Mouse (Mus musculus) stomach, postnatal 0 days (tissue): ENCODE results near the gene Serpinb12. TPM values are rescaled to one million over a fixed set of nuclear protein-coding genes. Genes with fewer than 3 reads are reported as not detected.
"Not testable (repeated sequence)": the region's sequence is repeated elsewhere in the genome, so short reads cannot be mapped to it uniquely, and the experiment has no call there.

Experiments used
- ATAC-seq: fragments of 200-750 bp; cut with Nextera tagmentation; 2 replicates; pipeline ENCODE4 v1.8.0; 2017; ENCODE audit not compliant: low FRiP score, low TSS enrichment
- DNase-seq: peaks from one replicate; pipeline ENCODE4 v3.0.0-alpha.2; 2016; ENCODE audit warnings: low spot score
- H3K27ac ChIP-seq: fragments of 300-500 bp; sonication (generic); replicated peaks from 2 replicates; pipeline ENCODE4 v1.5.1; 2014; ENCODE audit warnings: mild to moderate bottlenecking, control low read depth
- H3K27me3 ChIP-seq: fragments of 300-500 bp; sonication (generic); 2 replicates; pipeline ENCODE4 v1.6.1; 2014; ENCODE audit warnings: low read length; ENCODE audit not compliant: control insufficient read depth, insufficient read depth
- H3K36me3 ChIP-seq: fragments of 300-500 bp; sonication (generic); 2 replicates; pipeline ENCODE4 v1.6.1; 2014; ENCODE audit warnings: low read length, mixed read lengths; ENCODE audit not compliant: control insufficient read depth, insufficient read depth
- H3K4me1 ChIP-seq: fragments of 300-500 bp; sonication (generic); replicated peaks from 2 replicates; pipeline ENCODE4 v1.6.1; 2014; ENCODE audit warnings: antibody characterized with exemption; ENCODE audit not compliant: control insufficient read depth, insufficient read depth
- H3K4me2 ChIP-seq: fragments of 300-500 bp; sonication (generic); replicated peaks from 2 replicates; pipeline ENCODE4 v1.6.1; 2014; ENCODE audit warnings: low read depth, mild to moderate bottlenecking, control low read depth, moderate library complexity
- H3K4me3 ChIP-seq: fragments of 300-500 bp; sonication (generic); 2 replicates; pipeline ENCODE4 v1.5.1; 2014; ENCODE audit warnings: low read depth, low read length, control low read depth
- H3K9ac ChIP-seq: fragments of 300-500 bp; sonication (generic); 2 replicates; pipeline ENCODE4 v1.6.1; 2014; ENCODE audit warnings: mild to moderate bottlenecking, low read length, control low read depth, mixed read lengths
- H3K9me3 ChIP-seq: fragments of 300-500 bp; sonication (generic); 2 replicates; pipeline ENCODE4 v1.6.1; 2016; ENCODE audit warnings: low read length; ENCODE audit not compliant: control insufficient read depth
- CTCF ChIP-seq: IDR thresholded peaks from 2 replicates; pipeline ENCODE4 v1.5.1; 2016; ENCODE audit warnings: antibody characterized with exemption, low read depth, mild to moderate bottlenecking, moderate library complexity
- EP300 ChIP-seq: optimal IDR thresholded peaks from 2 replicates; pipeline ENCODE3; 2016; ENCODE audit warnings: antibody characterized with exemption
- WGBS: fragments of 180-500 bp; shearing (Covaris S2); extraction: QIAGEN DNeasy Blood & Tissue Kit; methylation state at CpG from one replicate; pipeline ENCODE4 v1.1.7; 2014; 5-methylcytosine and 5-hydroxymethylcytosine counted together
- polyA plus RNA-seq: library from polyadenylated mRNA; unstranded; fragments of >200 nt; fragmentation: Nextera tagmentation; extraction: Ambion mirVana; gene quantifications from 2 replicates; pipeline ENCODE4 v1.2.1, GENCODE M21; 2015

Serpinb12 gene
- polyA plus RNA-seq, result 460 and 511 TPM in 2 replicates

DNA sequence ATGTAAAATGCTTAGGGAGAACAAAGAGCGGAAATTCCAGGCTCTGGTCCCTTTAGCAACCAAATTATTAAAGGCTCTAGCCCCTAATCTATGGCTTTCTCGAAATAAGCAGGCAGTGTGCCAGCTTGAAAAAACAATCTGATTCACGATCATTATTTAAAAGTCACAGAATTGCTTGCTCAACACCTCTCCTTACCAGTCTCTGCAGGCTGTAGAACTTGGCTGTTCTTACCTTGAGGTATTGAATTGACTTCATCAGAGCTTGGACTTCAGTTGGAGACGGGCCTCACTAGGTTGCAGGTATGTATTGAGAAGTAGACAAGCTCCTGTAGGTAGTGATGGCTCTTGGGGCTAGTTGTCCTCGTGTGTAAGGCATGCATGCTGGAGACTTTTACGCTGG is at the start of gene Serpinb12:
Serpinb12 (plus strand) TSS at position 185 of the 400 bp plus-strand sequence.
- no peak within 1 kb of the TSS for H3K4me3 ChIP-seq
- H3K27ac ChIP-seq, result no peak within 1 kb of the TSS
- 63% methylated on average over 6 of the region's 6 CpGs for WGBS
- no peak for DNase-seq
- H3K36me3 ChIP-seq, result no peaks in the 10 kb centered on the region
- no peak within 1 kb of the TSS for H3K9ac ChIP-seq
- TF ChIP-seq CTCF (no peak), EP300 (no peak)
- H3K4me2 ChIP-seq, result no peak within 1 kb of the TSS
- H3K9me3 ChIP-seq, result no peaks in the 10 kb centered on the region
- no peak for ATAC-seq
- H3K4me1 ChIP-seq, result no peaks in the 10 kb centered on the region
- no peaks in the 10 kb centered on the region for H3K27me3 ChIP-seq

DNA sequence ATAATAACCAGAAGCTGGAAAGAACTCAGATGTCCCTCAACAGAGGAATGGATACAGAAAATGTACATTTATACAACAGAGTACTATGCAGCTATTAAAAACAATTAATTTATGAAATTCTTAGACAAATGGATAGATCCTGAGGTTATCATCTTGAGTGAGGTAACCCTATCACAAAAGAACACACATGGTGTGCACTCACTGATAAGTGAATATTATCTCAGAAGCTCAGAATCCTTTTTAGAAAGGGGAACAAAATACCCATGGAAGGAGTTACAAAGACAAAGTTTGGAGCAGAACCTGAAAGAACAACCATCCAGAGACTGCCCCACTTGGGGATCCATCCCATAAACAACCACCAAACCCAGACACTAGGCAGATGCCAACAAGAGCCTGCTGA is 39.1 kb upstream of the Serpinb12 start:
- not testable (repeated sequence) for H3K27ac ChIP-seq, DNase-seq, H3K4me1 ChIP-seq, H3K4me3 ChIP-seq, H3K27me3 ChIP-seq, H3K9ac ChIP-seq, H3K36me3 ChIP-seq, H3K9me3 ChIP-seq, H3K4me2 ChIP-seq, ATAC-seq

DNA sequence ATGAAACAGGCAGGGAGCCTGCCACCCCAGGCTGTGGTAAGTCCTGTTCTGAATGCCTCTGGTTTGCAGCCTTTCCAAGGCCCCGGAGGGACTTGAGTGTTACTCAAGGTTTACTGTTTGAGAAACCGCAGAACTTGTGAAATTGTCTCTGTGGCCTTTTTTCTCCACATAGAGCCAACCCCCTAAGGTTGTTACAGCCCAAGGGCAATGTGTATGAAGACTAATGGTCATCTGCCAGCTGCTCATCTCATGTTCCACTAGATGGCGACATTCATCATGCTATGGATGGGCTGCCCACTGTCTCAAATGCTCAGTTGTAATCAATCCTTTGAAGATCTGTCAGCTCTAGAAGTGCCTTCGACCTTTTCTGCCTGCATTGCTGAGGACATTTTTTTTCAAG is 32.8 kb upstream of the Serpinb12 start:
- peak; percentile 78 for TF ChIP-seq CTCF
- TF ChIP-seq EP300, result no peak
- no peak overlapping the region for H3K4me3 ChIP-seq
- H3K4me1 ChIP-seq, result no peaks in the 10 kb centered on the region
- H3K36me3 ChIP-seq, result no peaks in the 10 kb centered on the region
- no peak overlapping the region for H3K9ac ChIP-seq
- H3K9me3 ChIP-seq, result no peaks in the 10 kb centered on the region
- H3K27me3 ChIP-seq, result no peaks in the 10 kb centered on the region
- H3K27ac ChIP-seq, result no peak overlapping the region
- no peak for DNase-seq
- ATAC-seq, result no peak
- H3K4me2 ChIP-seq, result no peak overlapping the region
- 28% methylated on average over 4 of the region's 4 CpGs for WGBS

DNA sequence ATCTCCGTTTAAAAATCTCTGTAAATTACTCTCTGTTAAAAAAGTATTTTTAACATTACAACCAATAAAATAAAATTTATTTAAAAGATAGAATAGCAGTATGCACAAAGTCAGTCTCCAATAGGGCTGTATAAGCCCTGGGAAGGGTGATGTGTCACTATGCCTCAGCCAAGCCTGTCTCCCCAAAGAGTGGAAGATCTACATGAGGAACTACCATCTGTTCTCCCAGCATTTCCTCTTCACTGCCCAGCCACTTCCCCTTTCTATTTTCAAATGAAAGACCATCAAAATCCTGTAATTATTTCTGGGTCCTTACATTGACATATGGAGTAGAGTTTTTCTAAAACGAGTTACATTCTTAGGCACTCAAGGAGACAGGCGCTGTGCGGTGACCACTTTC is 2.3 kb upstream of the Serpinb12 start:
- H3K36me3 ChIP-seq, result no peaks in the 10 kb centered on the region
- no peak for ATAC-seq
- no peak for TF ChIP-seq CTCF
- no peak for TF ChIP-seq EP300
- H3K27ac ChIP-seq, result no peak overlapping the region; the same call in 1 of the 2 replicates
- DNase-seq, result no peak
- no peak overlapping the region for H3K9ac ChIP-seq
- no peaks in the 10 kb centered on the region for H3K9me3 ChIP-seq
- WGBS, result 72% methylated on average over 4 of the region's 4 CpGs
- H3K4me2 ChIP-seq, result no peak overlapping the region
- no peaks in the 10 kb centered on the region for H3K27me3 ChIP-seq
- H3K4me3 ChIP-seq, result no peak overlapping the region
- no peaks in the 10 kb centered on the region for H3K4me1 ChIP-seq

DNA sequence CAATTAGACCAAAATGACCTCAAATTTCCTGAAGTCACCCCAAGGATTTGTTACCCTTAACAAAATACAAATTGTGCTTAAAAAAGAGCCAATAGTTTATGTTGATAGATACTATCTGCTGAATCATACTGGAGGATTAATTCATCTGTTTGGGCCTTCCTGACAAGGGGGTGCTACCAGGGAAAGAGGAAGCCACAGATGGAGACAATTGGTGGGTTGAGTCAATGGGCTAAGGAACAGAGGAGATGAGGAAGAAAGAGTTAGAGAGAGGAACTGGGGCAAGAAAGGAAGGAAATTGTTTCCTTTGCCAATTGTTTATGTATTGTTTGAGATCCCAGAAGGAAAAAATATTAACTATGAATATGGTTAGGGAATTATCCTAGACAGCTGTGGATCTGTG is 591 bp upstream of the Serpinb12 start:
- H3K4me2 ChIP-seq, result no peak overlapping the region
- H3K4me1 ChIP-seq, result no peaks in the 10 kb centered on the region
- no peaks in the 10 kb centered on the region for H3K36me3 ChIP-seq
- ATAC-seq (no peak), DNase-seq (no peak)
- no peak overlapping the region for H3K27ac ChIP-seq
- H3K4me3 ChIP-seq, result no peak overlapping the region
- no peaks in the 10 kb centered on the region for H3K9me3 ChIP-seq
- H3K27me3 ChIP-seq, result no peaks in the 10 kb centered on the region
- H3K9ac ChIP-seq, result no peak overlapping the region
- TF ChIP-seq EP300, result no peak
- TF ChIP-seq CTCF, result no peak

DNA sequence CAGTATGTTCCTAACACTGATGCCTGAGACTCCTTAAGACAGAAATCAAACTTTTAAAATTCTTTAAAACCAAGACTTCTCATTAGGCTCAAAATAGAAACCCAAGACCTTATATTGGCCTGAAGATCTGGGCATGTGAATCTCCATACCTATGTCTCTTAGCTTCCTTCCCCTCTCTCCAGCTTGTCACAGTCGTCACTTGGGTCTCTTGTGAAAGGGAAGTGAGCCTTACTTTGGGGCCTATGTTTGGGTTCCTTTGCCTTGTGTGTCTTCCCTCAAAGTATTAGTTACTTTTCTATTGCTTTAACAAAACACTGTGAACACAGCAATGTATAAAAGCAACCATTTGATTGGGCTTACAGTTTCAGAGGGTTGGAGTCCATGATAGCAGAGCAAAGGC is 13.0 kb downstream of the Serpinb12 start:
- no peak overlapping the region for H3K4me2 ChIP-seq
- H3K36me3 ChIP-seq, result no peaks in the 10 kb centered on the region
- no peaks in the 10 kb centered on the region for H3K9me3 ChIP-seq
- H3K27ac ChIP-seq, result no peak overlapping the region
- TF ChIP-seq EP300 (no peak), CTCF (no peak)
- no peak overlapping the region for H3K9ac ChIP-seq
- H3K4me3 ChIP-seq, result no peak overlapping the region
- ATAC-seq (no peak), DNase-seq (no peak)
- H3K27me3 ChIP-seq, result no peaks in the 10 kb centered on the region
- no peaks in the 10 kb centered on the region for H3K4me1 ChIP-seq
- 88% methylated on average over 1 of the region's 1 CpGs for WGBS
